Mouse (Mus musculus): ENCODE results near the gene Prpf4b. TPM values are rescaled to one million over a fixed set of nuclear protein-coding genes. Genes with fewer than 3 reads are reported as not detected.

The Prpf4b gene
- total RNA-seq (2023) = 100 to 1,000 TPM; 190 to 198 TPM

DNA sequence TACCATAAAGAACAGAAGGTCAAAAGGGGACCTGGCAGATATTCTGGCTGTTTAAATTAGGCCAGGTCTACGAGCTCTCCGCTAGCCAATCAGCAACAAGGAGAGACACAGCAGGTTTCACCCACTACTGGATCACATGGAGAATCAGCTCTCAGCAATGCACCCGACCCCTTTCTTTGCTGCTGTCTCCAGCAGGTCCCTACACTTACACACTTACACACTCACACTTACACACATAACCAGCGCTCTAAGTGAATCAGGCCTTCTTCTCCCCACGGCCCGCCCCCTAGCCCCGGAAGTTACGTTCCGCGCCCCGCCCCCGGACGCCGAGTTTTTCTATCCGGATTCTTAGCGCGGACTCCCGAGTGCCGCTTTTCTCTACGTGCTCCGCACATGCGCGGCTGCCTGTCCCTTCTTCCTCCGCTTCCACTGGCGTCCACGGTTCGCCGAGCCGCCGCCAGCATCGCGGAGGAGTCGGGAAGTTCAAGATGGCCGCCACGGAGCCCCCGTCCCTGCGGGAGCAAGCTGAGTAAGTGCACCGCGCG is at the start of gene Prpf4b:
TSS of gene Prpf4b (plus strand) at position 137 of the 545 bp plus-strand sequence.

GRCm38 (mm10) chr13:34924210-34924609 is 49.1 kb downstream of the Prpf4b start, which contains the start of the genes Fam217a and 4933417A18Rik:
TSS of gene Fam217a (minus strand) at chr13:34924310.
TSS of gene 4933417A18Rik (plus strand) at chr13:34924409.

Other genes with a start within 250 kb of the Prpf4b start
- gene Pxdc1, start 221.8 kb upstream of the Prpf4b start, total RNA-seq (2023) = 100 to 1,000 TPM; 178 to 199 TPM
- gene Fam50b, start 140.5 kb upstream of the Prpf4b start, total RNA-seq (2023) = not detected
- not detected for gene Fam217a, start 49.0 kb downstream of the Prpf4b start, total RNA-seq (2023)
- not detected for gene 4933417A18Rik, start 49.1 kb downstream of the Prpf4b start, total RNA-seq (2023)
- gene Eci3, start 88.5 kb downstream of the Prpf4b start, total RNA-seq (2023) = not detected
- gene Eci2, start 151.8 kb downstream of the Prpf4b start, total RNA-seq (2023) = 10 to 100 TPM; 20.0 to 32.2 TPM

Measured in B cell, adult 67 days (primary cell).